Comparison of ENCODE assay signal across 20 mouse cellular contexts in the genomic region with DNA sequence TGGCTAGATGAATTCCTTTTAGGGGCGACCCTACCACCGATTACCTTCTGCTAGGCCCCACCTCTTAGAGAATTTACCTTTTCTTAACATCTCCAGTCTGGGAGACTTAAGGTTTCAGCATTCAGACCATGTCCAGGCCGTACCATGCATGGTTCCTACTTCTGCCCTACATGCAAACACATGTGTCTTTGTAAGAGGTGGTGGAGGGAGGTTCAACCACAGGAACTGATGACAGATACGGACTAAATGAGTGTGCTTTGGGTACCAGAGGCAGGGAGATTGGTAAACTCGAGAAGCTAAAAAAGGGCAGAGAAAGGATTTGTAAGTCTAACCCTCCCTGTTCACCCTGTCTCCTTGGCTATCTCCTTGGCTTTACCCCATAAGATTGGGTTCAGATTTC. TPM values are rescaled to one million over a fixed set of nuclear protein-coding genes. Genes with fewer than 3 reads are reported as not detected.
DNase-seq lines count a peak whose midpoint lies in the region; ATAC-seq and TF ChIP-seq lines count a peak whose summit lies in the region.
"Had no signal": no experiment of that assay in that cellular context is flagged by ENCODE, and none has a peak within 500 bp of the region (broad histone marks: within the 10 kb centered on the region; RNA-seq: fewer than 3 reads in every experiment).

No protein-coding gene starts in this region.

- H3K36me3 ChIP-seq in heart, embryonic 16.5 days (ENCODE audit: control insufficient read depth, insufficient read depth) = no peaks in the 10 kb centered on the region
- no peaks in the 10 kb centered on the region for H3K36me3 ChIP-seq in neural tube, embryonic 13.5 days
- H3K36me3 ChIP-seq: hindbrain, embryonic 13.5 days; limb, embryonic 12.5 days; liver, embryonic 13.5 days had no signal

- no peaks in the 10 kb centered on the region for H3K9me3 ChIP-seq in heart, embryonic 16.5 days (replicated peaks; ENCODE audit: control insufficient read depth, low read length)
- no peaks in the 10 kb centered on the region for H3K9me3 ChIP-seq in neural tube, embryonic 13.5 days
- H3K9me3 ChIP-seq: hindbrain, embryonic 13.5 days; limb, embryonic 12.5 days; liver, embryonic 13.5 days had no signal

- no peak overlapping the region for H3K4me2 ChIP-seq in heart, embryonic 16.5 days (ENCODE audit: low read depth, low read length)
- H3K4me2 ChIP-seq in neural tube, embryonic 13.5 days = no peak overlapping the region
- H3K4me2 ChIP-seq: liver, embryonic 13.5 days had no signal

- peaks cover 67% of the 10 kb centered on the region for H3K4me1 ChIP-seq in heart, embryonic 16.5 days (ENCODE audit: control insufficient read depth, insufficient read depth, low read length)
- peaks cover 75% of the 10 kb centered on the region for H3K4me1 ChIP-seq in neural tube, embryonic 13.5 days (replicated peaks)

- no peak overlapping the region for H3K9ac ChIP-seq in heart, embryonic 16.5 days (ENCODE audit: low read length)
- H3K9ac ChIP-seq in neural tube, embryonic 13.5 days = no peak overlapping the region
- H3K9ac ChIP-seq: hindbrain, embryonic 13.5 days; limb, embryonic 12.5 days; liver, embryonic 13.5 days had no signal

- no peak overlapping the region for H3K4me3 ChIP-seq in gastrocnemius, adult 2 months
- H3K4me3 ChIP-seq in heart, embryonic 16.5 days (ENCODE audit: low read length) = no peak overlapping the region
- H3K4me3 ChIP-seq in neural tube, embryonic 13.5 days = no peak overlapping the region
- H3K4me3 ChIP-seq: hindbrain, embryonic 13.5 days; left cerebral cortex, adult 2 months; limb, embryonic 12.5 days; liver, embryonic 13.5 days had no signal

- no peaks in the 10 kb centered on the region for H3K27me3 ChIP-seq in heart, embryonic 16.5 days (ENCODE audit: control insufficient read depth, insufficient read depth, low read length)
- no peaks in the 10 kb centered on the region for H3K27me3 ChIP-seq in neural tube, embryonic 13.5 days
- H3K27me3 ChIP-seq: hindbrain, embryonic 13.5 days had no signal

- H3K27ac ChIP-seq in gastrocnemius, adult 2 months = peak overlapping the region; percentile 81
- H3K27ac ChIP-seq in heart, embryonic 16.5 days (ENCODE audit: low read length) = peak overlapping the region; percentile 86
- peak overlapping the region; percentile 28; the same call in 1 of the 2 replicates for H3K27ac ChIP-seq in neural tube, embryonic 13.5 days (replicated peaks)
- H3K27ac ChIP-seq: liver, embryonic 13.5 days had no signal

- intact Hi-C loops in gastrocnemius, adult 2 months (cut with DNase I) = no loop called here
- intact Hi-C loops in heart, postnatal 25 days (cut with DNase I) = no loop called here

- no peak for ATAC-seq in heart, embryonic 16.5 days (replicated peaks; ENCODE audit: extremely low read depth, insufficient read depth, low FRiP score)
- no peak for ATAC-seq in neural tube, embryonic 13.5 days (ENCODE audit: low read depth)
- no peak for ATAC-seq in CD4-positive, CD25-positive, alpha-beta regulatory T cell, adult 4 months

- TF ChIP-seq CTCF in gastrocnemius, adult 2 months (IDR thresholded peaks at IDR 0.05) = no peak

- no peak for DNase-seq in gastrocnemius, adult 2 months
- DNase-seq in gastrocnemius, postnatal 25 days = no peak
- no peak for DNase-seq in heart, postnatal 25 days (ENCODE audit: low spot score)
- no peak for DNase-seq in neural tube, embryonic 10.5 days (ENCODE audit: extremely low spot score, low spot score)
- DNase-seq: adrenal gland, postnatal 10 days; cerebellum, adult 11-12 months; cerebellum, postnatal 36 days; gastrocnemius, postnatal 10 days; kidney, adult 11 months; kidney, postnatal 10 days; liver, embryonic 13.5 days; lung, postnatal 10 days; thymus, postnatal 14 days had no signal

- 64% methylated on average over 5 of the region's 5 CpGs for WGBS in heart, embryonic 16.5 days
- WGBS in neural tube, embryonic 13.5 days = 82% methylated on average over 5 of the region's 5 CpGs

RNA-seq across cellular contexts. Expression of gene Sh3bp4, which starts 23.5 kb away (rescaled TPM):
- total RNA-seq in gastrocnemius, adult 2 months (2021) = 1 to 10 TPM; 2.1 to 4.0 TPM
- 1 to 10 TPM; 3.2 to 3.4 TPM for total RNA-seq in gastrocnemius, postnatal 25 days (2021)
- polyA plus RNA-seq in heart, embryonic 16.5 days (2015; fragmentation: Nextera tagmentation; extraction: Ambion mirVana) = 19.2 and 25.0 TPM in 2 replicates
- 10 to 100 TPM; 10.5 to 13.2 TPM for total RNA-seq in heart, postnatal 25 days (2021)
- 23.3 and 24.6 TPM in 2 replicates for polyA plus RNA-seq in neural tube, embryonic 13.5 days (2015; fragmentation: Nextera tagmentation; extraction: Ambion mirVana)
- 1 to 10 TPM in 1 of 2 experiments, under 1 TPM in 1; 0.19 to 1.3 TPM for polyA plus RNA-seq in CD4-positive, CD25-positive, alpha-beta regulatory T cell, adult 4 months (2017; shearing (Covaris generic))
- total RNA-seq: megakaryocyte-erythroid progenitor cell, adult 5-6 weeks had no signal

Comparison
In these comparisons a context has a peak if more than half of its experiments do, and no peak if none do; other contexts are left out.
1. H3K27ac ChIP-seq: peak in every context shown above with its lines; median percentile 86 in heart, embryonic 16.5 days; 81 in gastrocnemius, adult 2 months; 28 in neural tube, embryonic 13.5 days.